Mouse (Mus musculus): ENCODE data around the gene Zswim3. TPM values are rescaled to one million over a fixed set of nuclear protein-coding genes. Genes with fewer than 3 reads are reported as not detected.

Gene Zswim3
- polyA plus RNA-seq, 1 experiment from 2014 or later: 11.8 TPM

DNA sequence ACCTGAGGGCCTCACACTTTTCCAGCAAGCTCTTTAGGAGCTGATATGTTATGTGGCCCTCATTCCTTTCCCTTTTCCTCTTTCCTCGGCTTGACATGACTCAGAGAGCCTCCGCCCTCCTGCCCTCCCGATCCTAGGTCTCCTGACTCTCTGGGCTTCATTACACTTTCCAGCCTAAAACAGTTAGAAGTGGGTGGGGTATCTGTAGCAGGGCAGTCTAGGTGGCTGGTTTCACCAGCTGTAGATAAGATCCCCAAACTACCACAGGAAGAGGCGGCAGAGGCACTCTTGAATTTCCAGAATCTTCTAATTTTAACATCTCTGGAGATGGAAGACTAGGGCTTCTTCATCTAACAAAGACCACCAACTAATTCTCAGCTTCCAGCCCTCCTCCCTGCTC, 59.7 kb downstream of the Zswim3 start:
- Histone ChIP-seq H3K27me3 (ENCODE audit: control insufficient read depth, insufficient read depth, low read length) (0 out of 2 replicates have a peak, but pooled peaks cover 2% of the 10 kb centered on the region), H3K4me1 (ENCODE audit: control insufficient read depth, insufficient read depth, low read length) (peaks cover 2% of the 10 kb centered on the region; the same call in 1 of the 2 replicates), H3K4me2 (ENCODE audit: low read depth, severe bottlenecking) (no peak overlapping the region), H3K4me3 (ENCODE audit: low read depth, low read length) (no peak overlapping the region), H3K9me3 (ENCODE audit: control insufficient read depth, low read length) (no peaks in the 10 kb centered on the region), H3K27ac (replicated peaks; ENCODE audit: low read depth, low read length) (no peak overlapping the region), H3K9ac (ENCODE audit: low read length) (no peak overlapping the region), H3K36me3 (ENCODE audit: control insufficient read depth, insufficient read depth, low read length) (no peaks in the 10 kb centered on the region)
- no peak for ATAC-seq (ENCODE audit: insufficient number of reproducible peaks, low FRiP score, low TSS enrichment, low read depth)
- no peak for DNase-seq (ENCODE audit: low spot score)
- WGBS: 80% methylated on average over 4 of the region's 4 CpGs

DNA sequence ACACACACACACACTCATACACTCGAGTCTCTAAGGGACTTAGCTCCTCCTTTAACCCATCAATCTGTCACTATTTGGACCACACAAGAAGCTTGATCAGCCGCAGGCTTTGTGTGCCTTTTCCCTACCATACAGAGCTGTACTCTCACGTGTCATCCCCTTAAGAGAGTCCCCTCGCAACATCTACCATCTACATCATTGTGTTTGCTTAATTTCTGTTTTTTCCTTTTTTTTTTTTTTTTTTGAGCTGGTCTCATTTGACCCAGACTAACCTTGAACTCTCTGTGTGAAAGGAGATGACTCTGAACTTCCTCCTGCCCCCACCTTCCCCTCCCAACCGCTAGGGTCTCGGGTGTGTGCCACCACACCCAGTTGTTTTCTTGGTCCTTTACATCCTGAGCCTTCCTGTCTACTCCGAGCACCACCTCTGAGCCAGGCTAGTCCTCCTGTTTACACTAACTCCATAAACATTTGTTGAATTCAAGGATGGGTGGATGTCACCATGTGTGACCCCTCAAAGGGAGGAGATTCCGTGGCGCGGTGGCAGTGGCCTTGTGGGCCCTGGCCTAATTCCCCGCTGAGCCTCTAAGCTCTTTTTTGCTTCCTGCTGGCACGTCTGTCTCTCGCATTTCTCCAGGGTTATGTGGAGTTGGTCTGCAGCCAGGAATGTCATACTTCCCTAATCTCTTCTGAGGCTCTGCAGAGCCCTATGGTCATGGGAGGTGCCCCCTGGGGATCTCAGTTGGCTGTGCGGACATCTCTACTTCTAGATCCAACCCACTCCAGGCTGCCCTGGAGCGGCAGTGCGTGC, 62.0 kb downstream of the Zswim3 start:
- Histone ChIP-seq H3K9ac (ENCODE audit: low read length) (no peak overlapping the region), H3K4me2 (ENCODE audit: low read depth, severe bottlenecking) (no peak overlapping the region), H3K27me3 (ENCODE audit: control insufficient read depth, insufficient read depth, low read length) (no peaks in the 10 kb centered on the region), H3K36me3 (ENCODE audit: control insufficient read depth, insufficient read depth, low read length) (no peaks in the 10 kb centered on the region), H3K9me3 (ENCODE audit: control insufficient read depth, low read length) (no peaks in the 10 kb centered on the region), H3K27ac (replicated peaks; ENCODE audit: low read depth, low read length) (no peak overlapping the region), H3K4me3 (ENCODE audit: low read depth, low read length) (no peak overlapping the region), H3K4me1 (ENCODE audit: control insufficient read depth, insufficient read depth, low read length) (peaks cover 2% of the 10 kb centered on the region; the same call in 1 of the 2 replicates)
- DNase-seq (ENCODE audit: low spot score) (no peak), ATAC-seq (ENCODE audit: insufficient number of reproducible peaks, low FRiP score, low TSS enrichment, low read depth) (no peak)
- WGBS: 68% methylated on average over 16 of the region's 16 CpGs

DNA sequence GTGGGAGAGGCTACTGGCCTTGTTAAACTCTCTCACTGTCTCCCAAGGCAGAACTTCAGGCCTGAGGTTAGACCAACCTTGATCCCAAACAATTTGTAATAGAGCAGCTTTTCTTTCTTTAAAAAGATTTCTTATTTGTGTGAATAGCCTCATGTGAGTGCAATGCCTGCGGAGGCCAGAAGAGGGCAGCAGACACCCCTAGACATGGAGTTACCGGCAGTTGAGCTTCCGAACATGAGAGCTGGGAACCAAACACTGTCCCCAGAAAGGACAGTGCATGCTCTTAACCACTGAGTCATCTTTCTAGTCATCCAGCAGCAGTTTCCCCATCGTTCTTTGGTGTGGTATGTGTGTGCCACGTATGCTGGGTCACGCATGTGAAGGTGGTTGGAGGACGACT, 62.7 kb downstream of the Zswim3 start:
- 93% methylated on average over 7 of the region's 7 CpGs for WGBS
- Histone ChIP-seq H3K4me1 (ENCODE audit: control insufficient read depth, insufficient read depth, low read length) (peaks cover 1% of the 10 kb centered on the region; the same call in 1 of the 2 replicates), H3K9me3 (ENCODE audit: control insufficient read depth, low read length) (no peaks in the 10 kb centered on the region), H3K4me2 (ENCODE audit: low read depth, severe bottlenecking) (no peak overlapping the region), H3K36me3 (ENCODE audit: control insufficient read depth, insufficient read depth, low read length) (no peaks in the 10 kb centered on the region), H3K27me3 (ENCODE audit: control insufficient read depth, insufficient read depth, low read length) (no peaks in the 10 kb centered on the region), H3K27ac (replicated peaks; ENCODE audit: low read depth, low read length) (no peak overlapping the region), H3K9ac (ENCODE audit: low read length) (no peak overlapping the region), H3K4me3 (ENCODE audit: low read depth, low read length) (no peak overlapping the region)
- DNase-seq (ENCODE audit: low spot score) (no peak), ATAC-seq (ENCODE audit: insufficient number of reproducible peaks, low FRiP score, low TSS enrichment, low read depth) (no peak)

DNA sequence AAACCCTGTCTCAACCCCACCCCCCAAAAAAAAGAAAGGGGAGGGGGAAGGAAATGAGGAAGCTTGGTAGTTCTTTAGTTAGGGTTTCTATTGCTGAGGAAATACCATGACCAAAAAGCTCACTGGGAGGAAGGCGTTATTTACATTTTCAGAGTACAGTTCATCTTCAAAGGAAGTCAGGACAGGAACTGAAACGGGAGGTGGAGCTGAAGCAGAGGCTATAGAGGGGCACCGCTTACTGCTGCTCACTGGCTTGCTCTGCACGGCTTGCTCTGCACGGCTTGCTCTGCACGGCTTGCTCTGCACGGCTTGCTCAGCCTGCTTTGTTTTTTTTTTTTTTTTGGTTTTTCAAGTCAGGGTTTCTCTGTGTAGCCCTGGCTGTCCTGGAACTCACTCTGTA, 63.6 kb downstream of the Zswim3 start:
- Histone ChIP-seq H3K4me1 (ENCODE audit: control insufficient read depth, insufficient read depth, low read length) (no peaks in the 10 kb centered on the region), H3K36me3 (ENCODE audit: control insufficient read depth, insufficient read depth, low read length) (no peaks in the 10 kb centered on the region), H3K9me3 (ENCODE audit: control insufficient read depth, low read length) (no peaks in the 10 kb centered on the region), H3K4me3 (ENCODE audit: low read depth, low read length) (no peak overlapping the region), H3K27ac (replicated peaks; ENCODE audit: low read depth, low read length) (no peak overlapping the region), H3K9ac (ENCODE audit: low read length) (no peak overlapping the region), H3K27me3 (ENCODE audit: control insufficient read depth, insufficient read depth, low read length) (no peaks in the 10 kb centered on the region), H3K4me2 (ENCODE audit: low read depth, severe bottlenecking) (no peak overlapping the region)
- 86% methylated on average over 7 of the region's 7 CpGs for WGBS
- DNase-seq (ENCODE audit: low spot score) (no peak), ATAC-seq (ENCODE audit: insufficient number of reproducible peaks, low FRiP score, low TSS enrichment, low read depth) (no peak)

Other genes starting within 250 kb of the Zswim3 start
- 38.7 and 38.9 TPM in 2 replicates for gene Wfdc2, start 242.7 kb upstream of the Zswim3 start, polyA plus RNA-seq (2014; fragmentation: Nextera tagmentation; extraction: Ambion mirVana)
- not detected in 2 replicates for gene Spint3, start 231.6 kb upstream of the Zswim3 start, polyA plus RNA-seq (2014; fragmentation: Nextera tagmentation; extraction: Ambion mirVana)
- not detected in 2 replicates for gene Wfdc6a, start 219.7 kb upstream of the Zswim3 start, polyA plus RNA-seq (2014; fragmentation: Nextera tagmentation; extraction: Ambion mirVana)
- not detected in 2 replicates for gene Eppin, start 211.5 kb upstream of the Zswim3 start, polyA plus RNA-seq (2014; fragmentation: Nextera tagmentation; extraction: Ambion mirVana)
- not detected in 2 replicates for gene Wfdc6b, start 191.6 kb upstream of the Zswim3 start, polyA plus RNA-seq (2014; fragmentation: Nextera tagmentation; extraction: Ambion mirVana)
- not detected in 2 replicates for gene Wfdc8, start 191.5 kb upstream of the Zswim3 start, polyA plus RNA-seq (2014; fragmentation: Nextera tagmentation; extraction: Ambion mirVana)
- not detected in 2 replicates for gene Wfdc16, start 166.3 kb upstream of the Zswim3 start, polyA plus RNA-seq (2014; fragmentation: Nextera tagmentation; extraction: Ambion mirVana)
- not detected in 2 replicates for gene Wfdc10, start 149.1 kb upstream of the Zswim3 start, polyA plus RNA-seq (2014; fragmentation: Nextera tagmentation; extraction: Ambion mirVana)
- not detected in 2 replicates for gene Wfdc9, start 148.5 kb upstream of the Zswim3 start, polyA plus RNA-seq (2014; fragmentation: Nextera tagmentation; extraction: Ambion mirVana)
- not detected in 2 replicates for gene Wfdc11, start 131.0 kb upstream of the Zswim3 start, polyA plus RNA-seq (2014; fragmentation: Nextera tagmentation; extraction: Ambion mirVana)
- gene Wfdc13, start 120.0 kb upstream of the Zswim3 start, polyA plus RNA-seq (2014; fragmentation: Nextera tagmentation; extraction: Ambion mirVana): 0.60 TPM in 1 of 2 replicates, not detected in the other
- gene Spint4, start 106.6 kb upstream of the Zswim3 start, polyA plus RNA-seq (2014; fragmentation: Nextera tagmentation; extraction: Ambion mirVana): not detected in 2 replicates
- not detected in 2 replicates for gene Spint5, start 89.8 kb upstream of the Zswim3 start, polyA plus RNA-seq (2014; fragmentation: Nextera tagmentation; extraction: Ambion mirVana)
- gene Wfdc3, start 59.2 kb upstream of the Zswim3 start, polyA plus RNA-seq (2014; fragmentation: Nextera tagmentation; extraction: Ambion mirVana): 0.55 and 1.0 TPM in 2 replicates
- 87.0 and 96.4 TPM in 2 replicates for gene Dnttip1, start 59.1 kb upstream of the Zswim3 start, polyA plus RNA-seq (2014; fragmentation: Nextera tagmentation; extraction: Ambion mirVana)
- gene Ube2c, start 35.2 kb upstream of the Zswim3 start, polyA plus RNA-seq (2014; fragmentation: Nextera tagmentation; extraction: Ambion mirVana): 634 and 636 TPM in 2 replicates
- 13.8 and 14.6 TPM in 2 replicates for gene Tnnc2, start 25.1 kb upstream of the Zswim3 start, polyA plus RNA-seq (2014; fragmentation: Nextera tagmentation; extraction: Ambion mirVana)
- 9.9 and 14.6 TPM in 2 replicates for gene Snx21, start 19.3 kb upstream of the Zswim3 start, polyA plus RNA-seq (2014; fragmentation: Nextera tagmentation; extraction: Ambion mirVana)
- 12.0 and 12.3 TPM in 2 replicates for gene Acot8, start 216 bp upstream of the Zswim3 start, polyA plus RNA-seq (2014; fragmentation: Nextera tagmentation; extraction: Ambion mirVana)
- 22.3 and 22.4 TPM in 2 replicates for gene Zswim1, start 17.6 kb downstream of the Zswim3 start, polyA plus RNA-seq (2014; fragmentation: Nextera tagmentation; extraction: Ambion mirVana)
- gene Spata25, start 23.4 kb downstream of the Zswim3 start, polyA plus RNA-seq (2014; fragmentation: Nextera tagmentation; extraction: Ambion mirVana): not detected in 2 replicates
- gene Ctsa, start 27.8 kb downstream of the Zswim3 start, polyA plus RNA-seq (2014; fragmentation: Nextera tagmentation; extraction: Ambion mirVana): 95.8 and 104 TPM in 2 replicates
- 5.9 and 6.1 TPM in 2 replicates for gene Neurl2, start 28.4 kb downstream of the Zswim3 start, polyA plus RNA-seq (2014; fragmentation: Nextera tagmentation; extraction: Ambion mirVana)
- gene Pltp, start 52.6 kb downstream of the Zswim3 start, polyA plus RNA-seq (2014; fragmentation: Nextera tagmentation; extraction: Ambion mirVana): 22.9 and 25.1 TPM in 2 replicates
- gene Pcif1, start 74.2 kb downstream of the Zswim3 start, polyA plus RNA-seq (2014; fragmentation: Nextera tagmentation; extraction: Ambion mirVana): 71.5 and 76.6 TPM in 2 replicates
- gene Zfp335, start 106.7 kb downstream of the Zswim3 start, polyA plus RNA-seq (2014; fragmentation: Nextera tagmentation; extraction: Ambion mirVana): 12.1 and 16.3 TPM in 2 replicates
- gene Mmp9, start 135.7 kb downstream of the Zswim3 start, polyA plus RNA-seq (2014; fragmentation: Nextera tagmentation; extraction: Ambion mirVana): 0.21 and 0.47 TPM in 2 replicates
- 0.87 and 0.92 TPM in 2 replicates for gene Slc12a5, start 155.7 kb downstream of the Zswim3 start, polyA plus RNA-seq (2014; fragmentation: Nextera tagmentation; extraction: Ambion mirVana)
- gene Ncoa5, start 229.8 kb downstream of the Zswim3 start, polyA plus RNA-seq (2014; fragmentation: Nextera tagmentation; extraction: Ambion mirVana): 81.2 and 85.2 TPM in 2 replicates